Mouse (Mus musculus): ENCODE measurements around the gene Engase. TPM values are rescaled to one million over a fixed set of nuclear protein-coding genes. Genes with fewer than 3 reads are reported as not detected.

Engase gene
- polyA plus RNA-seq, 1 experiment from 2014 or later = 7.1 TPM

DNA sequence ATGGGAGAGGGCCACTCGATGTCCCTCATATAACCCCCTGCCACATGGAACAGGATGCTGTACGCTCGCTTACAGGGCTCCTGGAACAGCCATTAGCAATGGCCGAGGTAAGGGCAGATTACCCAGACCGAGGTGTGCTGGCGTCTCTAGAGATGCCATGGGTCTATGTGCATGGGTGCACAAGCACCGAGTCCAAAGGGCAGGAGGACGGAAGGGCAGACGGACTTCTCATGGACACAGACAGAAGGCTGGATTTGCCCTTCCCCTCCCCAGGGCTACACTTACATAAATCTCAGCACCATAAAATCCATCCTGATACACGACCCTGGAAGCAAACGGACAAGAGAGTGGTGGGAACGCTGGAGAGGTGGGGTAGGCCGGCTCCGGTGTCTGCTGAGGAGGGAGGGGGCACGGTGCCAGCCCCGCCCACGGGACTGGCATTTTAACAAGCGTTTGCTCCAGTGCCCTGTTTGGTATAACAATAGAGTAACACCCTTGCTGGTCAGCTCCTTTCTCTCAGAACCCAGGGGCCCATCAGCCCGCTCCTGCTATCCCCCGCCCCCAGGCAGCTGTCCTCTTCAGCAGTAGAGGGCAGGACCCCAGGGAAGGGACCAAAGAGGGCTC, 19.5 kb downstream of the Engase start:
- Histone ChIP-seq H3K9me3 (replicated peaks) (no peaks in the 10 kb centered on the region), H3K27ac (no peak overlapping the region), H3K4me1 (peaks cover 24% of the 10 kb centered on the region), H3K27me3 (ENCODE audit: low read depth, poor library complexity, severe bottlenecking) (peaks cover 18% of the 10 kb centered on the region; the same call in 1 of the 2 replicates), H3K4me3 (no peak overlapping the region), H3K36me3 (no peaks in the 10 kb centered on the region)
- WGBS = 57% methylated on average over 20 of the region's 20 CpGs
- no peak for DNase-seq (ENCODE audit: low spot score)

GRCm38 (mm10) chr11:118502990-118503389, 26.4 kb downstream of the Engase start:
- Histone ChIP-seq H3K4me3 (no peak overlapping the region), H3K27me3 (ENCODE audit: low read depth, poor library complexity, severe bottlenecking) (peaks cover 55% of the 10 kb centered on the region), H3K9me3 (replicated peaks) (no peaks in the 10 kb centered on the region), H3K36me3 (no peaks in the 10 kb centered on the region), H3K4me1 (peaks cover 20% of the 10 kb centered on the region), H3K27ac (no peak overlapping the region)
- WGBS = 51% methylated on average over 6 of the region's 6 CpGs
- no peak for DNase-seq (ENCODE audit: low spot score)

DNA sequence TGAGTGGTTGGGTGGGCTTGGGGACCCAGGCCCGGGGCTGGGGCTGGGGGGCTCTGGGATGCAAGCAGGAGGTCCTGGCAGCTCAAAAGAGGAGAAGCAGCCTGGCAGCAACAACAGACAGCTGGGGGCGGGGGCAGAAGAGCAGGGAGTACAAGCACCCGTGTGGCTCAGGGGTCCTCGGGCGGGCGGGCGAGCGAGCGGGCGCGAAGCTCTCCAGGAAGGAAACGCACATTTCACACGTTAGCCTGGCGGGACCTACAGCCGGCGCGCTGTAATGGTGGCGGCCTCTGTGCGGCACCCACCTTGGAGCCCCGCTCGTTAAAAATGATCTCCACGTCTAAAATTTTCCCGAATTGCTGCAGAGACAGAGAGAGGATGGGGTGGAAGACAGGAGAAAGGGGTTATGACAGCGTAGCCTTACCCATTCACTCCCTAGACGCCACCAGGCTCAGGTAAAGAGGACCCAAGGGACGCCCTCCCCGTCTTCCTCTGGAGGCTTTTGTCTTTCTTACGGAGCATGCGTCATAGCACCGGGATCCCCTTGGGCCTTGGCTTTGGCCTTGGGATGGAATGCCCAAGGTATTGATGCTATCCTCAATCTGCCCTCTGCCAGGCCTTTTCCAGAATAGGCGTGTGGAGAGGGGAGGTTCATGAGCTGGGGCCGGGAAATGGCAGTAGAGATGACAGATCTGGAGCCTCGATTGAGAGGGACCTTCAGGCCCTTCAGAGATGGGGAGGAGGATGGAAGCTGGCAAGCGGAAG, 27.0 kb downstream of the Engase start:
- no peak overlapping the region for H3K27ac ChIP-seq
- WGBS = 24% methylated on average over 34 of the region's 34 CpGs

DNA sequence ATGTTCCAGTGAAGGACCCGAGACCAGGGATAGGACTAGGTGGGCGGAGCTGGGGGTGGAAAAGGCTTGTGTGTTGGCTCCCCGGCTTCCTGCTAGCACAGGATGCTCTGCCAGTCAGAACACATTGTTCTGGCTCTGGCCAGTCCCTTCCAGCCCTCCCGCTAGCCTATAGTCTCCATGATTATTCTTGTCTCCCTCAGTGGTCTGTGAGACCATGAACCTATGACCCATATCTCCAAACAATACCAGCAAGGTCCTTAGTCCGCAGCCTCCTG, 27.5 kb downstream of the Engase start:
- no peaks in the 10 kb centered on the region for H3K9me3 ChIP-seq (replicated peaks)
- no peak for DNase-seq (ENCODE audit: low spot score)
- H3K4me1 ChIP-seq = peaks cover 23% of the 10 kb centered on the region
- 73% methylated on average over 5 of the region's 5 CpGs for WGBS
- no peaks in the 10 kb centered on the region for H3K36me3 ChIP-seq
- H3K27ac ChIP-seq = no peak overlapping the region
- no peak overlapping the region for H3K4me3 ChIP-seq
- H3K27me3 ChIP-seq (ENCODE audit: low read depth, poor library complexity, severe bottlenecking) = peaks cover 60% of the 10 kb centered on the region

More for the DNA sequence above, 27.0 kb downstream of the Engase start:
- Histone ChIP-seq H3K4me3 (no peak overlapping the region), H3K27me3 (ENCODE audit: low read depth, poor library complexity, severe bottlenecking) (peaks cover 59% of the 10 kb centered on the region), H3K4me1 (peaks cover 23% of the 10 kb centered on the region), H3K36me3 (no peaks in the 10 kb centered on the region), H3K9me3 (replicated peaks) (no peaks in the 10 kb centered on the region)
- DNase-seq (ENCODE audit: low spot score) = no peak

- no peak for DNase-seq (ENCODE audit: low spot score)
- peaks cover 72% of the 10 kb centered on the region for H3K27me3 ChIP-seq (ENCODE audit: low read depth, poor library complexity, severe bottlenecking)
- WGBS = 86% methylated on average over 6 of the region's 6 CpGs
- no peaks in the 10 kb centered on the region for H3K36me3 ChIP-seq
- no peaks in the 10 kb centered on the region for H3K9me3 ChIP-seq (replicated peaks)
- H3K27ac ChIP-seq = no peak overlapping the region
- H3K4me1 ChIP-seq = peaks cover 31% of the 10 kb centered on the region
- H3K4me3 ChIP-seq = no peak overlapping the region
Measured at GRCm38 (mm10) chr11:118507095-118507494, 30.5 kb downstream of the Engase start.

DNA sequence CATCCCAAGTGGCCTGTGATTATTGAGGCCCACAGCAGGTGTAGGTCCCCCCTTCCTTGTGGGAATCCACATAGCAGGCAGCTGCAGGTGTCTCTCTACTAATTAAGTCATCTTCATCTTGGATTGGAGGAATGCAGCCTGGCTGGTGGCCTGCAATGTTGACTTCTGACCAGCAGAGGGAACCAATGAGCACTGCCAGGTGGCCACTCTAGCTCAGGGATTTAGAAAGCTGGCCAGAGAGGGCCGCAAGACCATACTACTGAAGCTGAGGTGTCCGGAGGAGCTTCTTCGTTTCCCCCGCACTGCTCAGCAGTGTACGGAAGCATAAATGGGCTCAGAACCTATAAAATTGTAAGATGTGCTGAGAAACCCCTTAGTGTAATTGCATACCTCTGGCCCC, 31.3 kb downstream of the Engase start:
- Histone ChIP-seq H3K9me3 (replicated peaks) (no peaks in the 10 kb centered on the region), H3K36me3 (no peaks in the 10 kb centered on the region), H3K27ac (no peak overlapping the region), H3K27me3 (ENCODE audit: low read depth, poor library complexity, severe bottlenecking) (peaks cover 71% of the 10 kb centered on the region), H3K4me3 (no peak overlapping the region), H3K4me1 (peaks cover 31% of the 10 kb centered on the region)
- DNase-seq (ENCODE audit: low spot score) = peak; percentile 80
- WGBS = 42% methylated on average over 5 of the region's 5 CpGs

DNA sequence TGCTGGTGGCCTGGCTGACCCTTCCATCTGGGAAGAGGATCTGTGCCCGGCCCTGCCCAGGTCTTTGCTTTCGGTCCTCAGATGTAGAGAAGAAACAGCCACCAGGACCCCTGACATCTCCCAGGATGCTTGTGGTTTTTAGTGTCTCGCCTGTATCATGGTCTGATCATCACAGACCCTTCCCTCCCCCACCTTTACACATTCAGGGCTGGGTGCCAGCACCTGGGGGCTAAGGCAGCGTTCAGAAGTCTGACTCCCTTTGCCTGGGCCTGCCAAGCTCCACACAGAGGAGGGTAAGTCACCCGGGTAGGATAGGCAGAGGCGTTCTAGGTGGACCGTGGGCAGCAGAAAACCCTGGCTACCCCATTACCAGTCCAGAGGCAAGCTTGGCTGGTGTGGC, 31.7 kb downstream of the Engase start:
- H3K4me3 ChIP-seq = no peak overlapping the region
- H3K27ac ChIP-seq = no peak overlapping the region
- H3K9me3 ChIP-seq (replicated peaks) = no peaks in the 10 kb centered on the region
- H3K27me3 ChIP-seq (ENCODE audit: low read depth, poor library complexity, severe bottlenecking) = peaks cover 71% of the 10 kb centered on the region
- whole genome bisulfite sequencing = 76% methylated on average over 7 of the region's 7 CpGs
- H3K36me3 ChIP-seq = no peaks in the 10 kb centered on the region
- DNase-seq (ENCODE audit: low spot score) = no peak
- peaks cover 30% of the 10 kb centered on the region for H3K4me1 ChIP-seq

DNA sequence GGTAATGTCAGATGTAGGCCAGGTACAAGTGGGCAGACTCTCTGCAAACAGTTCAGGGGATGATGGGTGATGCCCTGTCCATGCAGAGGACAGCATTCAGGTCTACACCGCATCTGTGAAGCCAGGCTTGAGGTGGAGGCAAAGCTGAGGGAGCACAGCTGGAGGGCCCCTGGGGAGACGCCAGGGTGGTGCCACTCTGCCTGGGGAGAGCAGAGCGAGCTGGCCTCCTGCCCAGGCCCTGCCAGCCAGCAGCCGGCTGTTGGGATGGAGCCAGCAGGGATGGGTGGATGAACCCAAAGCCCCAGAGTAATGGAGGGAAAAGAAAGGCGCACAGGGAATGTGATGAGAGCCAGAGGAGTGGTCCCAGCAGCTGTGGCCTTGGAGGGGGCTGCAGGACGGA, 35.2 kb downstream of the Engase start:
- no peak for DNase-seq (ENCODE audit: low spot score)

DNA sequence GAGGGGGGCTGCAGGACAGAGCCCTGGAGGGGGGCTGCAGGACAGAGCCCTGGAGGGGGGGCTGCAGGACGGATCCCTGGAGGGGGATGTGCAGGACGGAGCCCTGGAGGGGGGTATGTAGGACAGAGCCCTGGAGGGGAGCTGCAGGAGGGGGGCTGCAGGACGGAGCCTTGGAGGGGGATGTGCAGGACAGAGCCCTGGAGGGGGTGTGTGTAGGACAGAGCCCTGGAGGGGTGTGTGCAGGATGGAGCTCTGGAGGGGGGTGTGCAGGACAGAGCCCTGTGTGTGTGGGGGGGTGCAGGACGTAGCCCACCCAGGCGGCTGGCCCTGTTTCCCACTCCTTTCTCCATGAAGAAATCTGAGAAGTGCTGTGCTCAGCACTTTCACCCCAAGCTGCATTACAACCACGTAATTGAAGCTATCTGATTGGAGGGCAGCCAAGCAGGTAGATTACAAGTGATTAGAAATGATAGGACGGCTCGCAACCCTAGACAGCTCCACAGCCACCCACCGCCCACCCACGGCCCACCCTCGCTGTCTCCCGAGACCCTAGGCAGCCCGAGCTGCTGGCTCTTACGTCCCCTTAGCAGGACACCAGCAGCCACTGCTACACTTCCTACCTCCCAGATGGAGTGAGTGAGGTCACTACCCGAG, 35.8 kb downstream of the Engase start:
- peak overlapping the region; percentile 51 for H3K27ac ChIP-seq
- no peak for DNase-seq (ENCODE audit: low spot score)
- WGBS = 66% methylated on average over 15 of the region's 15 CpGs

More for the DNA sequence above, 35.2 kb downstream of the Engase start:
- Histone ChIP-seq H3K36me3 (no peaks in the 10 kb centered on the region), H3K27me3 (ENCODE audit: low read depth, poor library complexity, severe bottlenecking) (peaks cover 51% of the 10 kb centered on the region; the same call in 1 of the 2 replicates), H3K4me3 (no peak overlapping the region), H3K9me3 (replicated peaks) (no peaks in the 10 kb centered on the region), H3K4me1 (peaks cover 41% of the 10 kb centered on the region), H3K27ac (peak overlapping the region; percentile 51)
- 82% methylated on average over 6 of the region's 6 CpGs for WGBS

GRCm38 (mm10) chr11:118517924-118518323, 41.3 kb downstream of the Engase start:
- no peak for DNase-seq (ENCODE audit: low spot score)
- WGBS = 87% methylated on average over 7 of the region's 7 CpGs
- H3K4me1 ChIP-seq = peaks cover 20% of the 10 kb centered on the region
- H3K4me3 ChIP-seq = no peak overlapping the region
- no peaks in the 10 kb centered on the region for H3K9me3 ChIP-seq (replicated peaks)
- H3K27ac ChIP-seq = no peak overlapping the region
- H3K36me3 ChIP-seq = no peaks in the 10 kb centered on the region
- H3K27me3 ChIP-seq (ENCODE audit: low read depth, poor library complexity, severe bottlenecking) = peaks cover 19% of the 10 kb centered on the region; the same call in 1 of the 2 replicates

More for the DNA sequence above, 35.8 kb downstream of the Engase start:
- H3K9me3 ChIP-seq (replicated peaks) = no peaks in the 10 kb centered on the region
- H3K4me1 ChIP-seq = peaks cover 41% of the 10 kb centered on the region
- peaks cover 48% of the 10 kb centered on the region; the same call in 1 of the 2 replicates for H3K27me3 ChIP-seq (ENCODE audit: low read depth, poor library complexity, severe bottlenecking)
- H3K36me3 ChIP-seq = no peaks in the 10 kb centered on the region
- H3K4me3 ChIP-seq = no peak overlapping the region

DNA sequence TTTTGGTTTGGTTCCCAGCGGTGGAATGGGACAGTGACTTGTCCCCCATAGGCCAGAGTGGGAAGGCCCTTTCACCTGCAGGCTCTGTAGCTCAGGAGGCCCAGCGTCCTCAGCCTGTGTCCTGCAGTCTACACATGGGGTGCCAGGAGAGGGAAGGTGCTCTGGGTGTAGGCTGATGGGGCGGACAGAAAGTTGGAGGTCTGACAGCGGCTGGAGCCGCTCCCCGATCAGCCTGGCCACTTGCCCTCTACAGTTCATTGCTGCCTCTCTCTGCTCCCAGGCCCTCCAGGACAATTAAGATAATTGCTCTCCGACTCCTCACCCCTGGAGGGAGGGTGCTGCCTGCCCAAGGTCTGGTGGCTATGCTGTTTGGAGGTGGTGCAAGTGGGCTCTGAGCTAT, 42.1 kb downstream of the Engase start:
- DNase-seq (ENCODE audit: low spot score) = no peak
- WGBS = 65% methylated on average over 7 of the region's 7 CpGs

GRCm38 (mm10) chr11:118520251-118520650, 43.6 kb downstream of the Engase start:
- Histone ChIP-seq H3K27me3 (ENCODE audit: low read depth, poor library complexity, severe bottlenecking) (no peaks in the 10 kb centered on the region; the same call in 1 of the 2 replicates), H3K27ac (no peak overlapping the region), H3K9me3 (replicated peaks) (no peaks in the 10 kb centered on the region), H3K4me3 (no peak overlapping the region), H3K36me3 (no peaks in the 10 kb centered on the region), H3K4me1 (0 out of 2 replicates have a peak, but pooled peaks cover 9% of the 10 kb centered on the region)
- no peak for DNase-seq (ENCODE audit: low spot score)
- 57% methylated on average over 5 of the region's 5 CpGs for WGBS

More for the DNA sequence above, 42.1 kb downstream of the Engase start:
- Histone ChIP-seq H3K27ac (no peak overlapping the region), H3K4me3 (no peak overlapping the region), H3K9me3 (replicated peaks) (no peaks in the 10 kb centered on the region), H3K4me1 (peaks cover 16% of the 10 kb centered on the region), H3K36me3 (no peaks in the 10 kb centered on the region), H3K27me3 (ENCODE audit: low read depth, poor library complexity, severe bottlenecking) (peaks cover 12% of the 10 kb centered on the region; the same call in 1 of the 2 replicates)

GRCm38 (mm10) chr11:118520932-118521331, 44.3 kb downstream of the Engase start:
- no peak overlapping the region for H3K4me3 ChIP-seq
- no peaks in the 10 kb centered on the region; the same call in 1 of the 2 replicates for H3K27me3 ChIP-seq (ENCODE audit: low read depth, poor library complexity, severe bottlenecking)
- H3K9me3 ChIP-seq (replicated peaks) = no peaks in the 10 kb centered on the region

More at GRCm38 (mm10) chr11:118520932-118521331, 44.3 kb downstream of the Engase start:
- WGBS = 89% methylated on average over 2 of the region's 2 CpGs
- Histone ChIP-seq H3K27ac (no peak overlapping the region), H3K36me3 (no peaks in the 10 kb centered on the region), H3K4me1 (0 out of 2 replicates have a peak, but pooled peaks cover 11% of the 10 kb centered on the region)
- no peak for DNase-seq (ENCODE audit: low spot score)

All from limb, embryonic 10.5 days (tissue).